Mouse (Mus musculus) ZHBTc4 (cell line): ENCODE data around the gene Hmga1b.
A peak's percentile ranks its signal among the peaks of the same experiment; 100 is the strongest.
"Not testable (repeated sequence)": the region's sequence is repeated elsewhere in the genome, so short reads cannot be mapped to it uniquely, and the experiment has no call there.

Experiments used
- DNase-seq: peaks from one replicate; pipeline ENCODE4 v3.0.0-alpha.2; 2011; ENCODE audit warnings: low read depth, low spot score

Hmga1b gene

DNA sequence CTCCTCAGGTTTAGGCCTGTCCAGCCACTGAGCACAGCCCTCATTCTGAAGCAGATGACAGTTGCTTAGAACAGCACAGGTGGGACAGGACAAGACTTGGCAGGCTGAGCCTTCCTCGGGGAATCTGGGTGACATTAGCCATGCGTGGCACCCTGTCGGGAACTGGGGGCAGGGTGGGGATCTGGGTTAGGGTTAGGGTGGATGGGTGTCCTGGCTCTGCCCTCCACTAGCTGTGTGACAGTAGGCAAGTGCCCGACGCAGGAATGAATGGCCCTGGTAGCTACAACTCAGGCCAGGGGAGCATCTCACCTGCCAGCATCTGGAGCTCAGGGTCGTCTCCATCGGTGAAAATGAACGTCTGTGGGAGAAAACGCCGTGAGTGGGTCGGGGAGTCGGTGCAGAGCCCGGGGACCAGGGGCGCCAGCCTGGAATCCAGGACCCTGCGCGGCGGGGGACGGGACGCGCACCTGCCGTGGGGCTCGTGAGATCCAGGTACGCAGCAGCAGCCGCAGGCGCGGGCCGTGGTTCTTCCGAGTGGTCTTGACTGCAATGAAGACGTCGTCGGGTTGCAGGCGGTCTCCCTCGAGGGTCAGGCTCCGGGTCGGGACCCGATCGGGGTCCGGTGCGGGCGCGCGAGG, 21.0 kb downstream of the Hmga1b start:
- no peak for DNase-seq

GRCm38 (mm10) chr11:120784064-120784791, 21.6 kb downstream of the Hmga1b start, which contains the start of the genes Rfng and Gps1:
Gene Rfng, minus strand, starts transcription at chr11:120784207.
Gene Gps1, plus strand, starts transcription at chr11:120784272.
- peak; percentile 89 for DNase-seq

- DNase-seq: no peak
Observed at GRCm38 (mm10) chr11:120785145-120785544, 22.6 kb downstream of the Hmga1b start.

- DNase-seq: not testable (repeated sequence)
Observed at GRCm38 (mm10) chr11:120788460-120788859, 25.9 kb downstream of the Hmga1b start.

GRCm38 (mm10) chr11:120789355-120789754, 26.8 kb downstream of the Hmga1b start:
- no peak for DNase-seq

GRCm38 (mm10) chr11:120789810-120790209, 27.2 kb downstream of the Hmga1b start:
- no peak for DNase-seq

DNA sequence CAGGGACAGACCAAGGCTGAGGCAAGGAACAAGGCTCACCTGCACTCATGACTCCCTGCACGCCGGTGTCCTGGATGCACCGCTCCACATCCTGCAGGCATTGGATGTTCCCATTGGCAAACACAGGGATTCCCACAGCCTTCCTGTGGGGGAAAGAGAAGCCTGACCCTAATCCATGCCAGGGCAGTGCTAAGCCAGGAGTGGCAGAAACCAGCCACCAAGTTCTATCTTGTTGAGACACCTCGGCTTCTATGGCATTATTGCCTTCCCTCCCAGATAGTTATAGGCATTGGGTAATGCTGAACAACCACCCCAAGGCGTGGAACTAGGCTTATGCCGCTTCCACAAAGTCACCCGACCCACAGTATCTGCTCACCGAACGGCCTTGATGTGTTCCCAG, 30.1 kb downstream of the Hmga1b start:
- no peak for DNase-seq

- peak; percentile 98 for DNase-seq
Observed at GRCm38 (mm10) chr11:120795756-120796613, 33.4 kb downstream of the Hmga1b start, which contains the start of gene Dus1l. Gene Dus1l, minus strand, starts transcription at chr11:120796403.

GRCm38 (mm10) chr11:120796614-120796946, 34.0 kb downstream of the Hmga1b start:
- DNase-seq: no peak

GRCm38 (mm10) chr11:120798244-120798643, 35.6 kb downstream of the Hmga1b start:
- DNase-seq: no peak

DNA sequence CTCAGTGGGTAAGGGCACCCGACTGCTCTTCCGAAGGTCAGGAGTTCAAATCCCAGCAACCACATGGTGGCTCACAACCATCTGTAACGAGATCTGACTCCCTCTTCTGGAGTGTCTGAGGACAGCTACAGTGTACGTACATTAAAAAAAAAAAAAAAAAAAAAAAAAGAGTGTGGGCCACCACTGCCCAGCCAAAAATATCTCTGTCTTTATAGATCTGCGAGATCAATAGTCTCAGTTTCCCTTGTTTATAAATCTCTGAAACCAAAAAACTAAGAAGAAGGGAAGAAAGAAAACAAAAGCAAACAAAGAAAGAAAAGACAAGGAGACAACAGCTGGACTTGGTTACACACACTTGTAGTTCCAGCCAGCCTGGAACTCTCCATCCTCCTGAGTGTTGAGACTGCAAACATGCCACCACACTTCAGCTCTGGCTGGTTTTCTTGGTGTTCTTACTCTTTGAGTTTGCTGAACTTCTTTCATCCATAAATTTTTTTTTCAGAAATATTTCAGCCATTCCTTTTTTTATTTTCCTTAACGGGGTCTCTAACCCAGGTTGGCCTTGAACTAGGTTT, 36.8 kb downstream of the Hmga1b start:
- no peak for DNase-seq

- peak; percentile 96 for DNase-seq
Observed at GRCm38 (mm10) chr11:120800061-120800904, 37.7 kb downstream of the Hmga1b start.

- no peak for DNase-seq
Observed at GRCm38 (mm10) chr11:120804274-120804673, 41.7 kb downstream of the Hmga1b start.

DNA sequence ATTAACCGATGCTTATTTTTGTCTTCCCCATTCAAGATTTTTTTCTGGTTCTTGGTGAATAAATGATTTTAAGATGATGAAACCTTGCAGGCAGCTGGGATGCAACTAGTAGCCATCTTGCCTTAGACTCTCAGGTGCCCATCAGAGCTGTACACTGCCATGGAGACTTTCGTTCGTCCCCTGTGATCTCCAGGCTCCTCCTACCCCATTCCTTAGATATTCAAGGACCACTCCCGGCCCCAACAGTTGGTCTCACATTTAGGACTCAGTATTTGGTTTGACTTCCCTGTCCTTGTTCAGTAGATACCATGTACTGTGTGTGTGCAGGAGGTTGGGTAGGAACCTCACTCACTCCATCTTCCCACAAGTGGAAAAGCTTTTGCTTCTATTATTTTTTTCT, 42.2 kb downstream of the Hmga1b start:
- DNase-seq: peak; percentile 63

DNA sequence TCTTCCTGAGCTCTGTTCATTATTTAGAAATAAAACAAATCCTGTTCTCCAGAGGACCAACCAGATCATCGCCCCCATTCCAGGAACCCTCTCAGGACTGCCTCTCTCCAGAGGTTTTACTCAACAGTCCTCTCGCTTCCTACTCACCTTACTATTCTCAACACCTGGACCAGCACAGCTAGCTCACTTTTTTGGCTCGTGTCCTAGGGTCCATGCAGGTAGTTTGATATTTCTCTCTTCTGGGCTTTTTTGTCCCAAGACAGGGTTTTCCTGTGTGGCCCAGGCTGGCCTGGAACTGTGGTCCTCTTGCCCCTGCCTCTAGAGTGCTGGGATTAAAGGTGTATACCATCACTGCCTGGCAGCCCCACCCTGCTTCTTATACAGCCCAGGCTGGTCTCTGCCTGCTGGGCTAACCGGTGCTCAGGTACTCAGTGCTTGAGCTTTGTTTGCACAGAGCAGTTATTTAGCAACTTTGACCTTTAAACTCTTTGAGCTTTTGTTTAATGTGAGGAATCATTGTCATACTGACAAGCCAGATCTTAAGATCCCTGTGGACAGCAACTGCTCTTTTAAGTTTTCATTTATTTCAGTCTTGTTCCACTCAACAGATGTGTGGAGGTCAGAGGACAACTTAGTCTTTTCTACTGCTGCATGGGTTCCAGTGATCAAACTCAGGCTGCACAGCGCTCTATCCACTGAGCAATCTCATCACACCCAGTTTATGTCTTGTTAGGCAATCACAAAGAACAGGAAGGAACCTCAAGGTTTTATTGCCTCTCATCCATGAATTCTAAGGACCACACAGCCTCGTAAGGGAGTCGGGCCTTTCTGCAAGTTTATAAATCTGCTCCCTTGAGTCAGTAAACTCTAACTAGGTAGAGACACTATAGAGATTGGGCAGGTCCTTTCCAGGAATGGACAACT, 43.0 kb downstream of the Hmga1b start:
- peak; percentile 86 for DNase-seq

- DNase-seq: no peak
Observed at GRCm38 (mm10) chr11:120808010-120808409, 45.4 kb downstream of the Hmga1b start.

DNA sequence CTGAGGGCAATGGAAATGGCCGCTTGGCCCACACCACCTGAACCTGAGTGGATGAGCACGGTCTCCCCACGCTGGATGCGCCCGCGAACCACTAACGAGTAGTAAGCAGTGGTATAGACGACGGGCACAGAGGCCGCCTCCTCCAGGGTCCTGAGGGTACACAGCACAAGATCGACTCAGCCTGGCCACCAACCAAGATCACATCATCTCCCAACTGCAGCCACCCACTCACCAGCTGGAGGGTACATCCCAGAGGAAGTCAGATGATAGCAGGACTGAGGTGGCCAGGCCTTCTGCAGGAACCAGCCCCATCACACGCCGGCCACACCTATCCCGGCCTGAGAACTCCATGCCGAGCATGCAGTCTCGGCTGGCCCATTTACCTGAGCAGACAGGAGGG, 49.5 kb downstream of the Hmga1b start:
- DNase-seq: no peak
